Mouse (Mus musculus) midbrain, embryonic 12.5 days (tissue): ENCODE measurements around the gene Rnf215. TPM values are rescaled to one million over a fixed set of nuclear protein-coding genes. Genes with fewer than 3 reads are reported as not detected.
A peak's percentile ranks its signal among the peaks of the same experiment; 100 is the strongest.
"Not testable (repeated sequence)": the region's sequence is repeated elsewhere in the genome, so short reads cannot be mapped to it uniquely, and the experiment has no call there.

Experiments
- ATAC-seq: fragments of 200-750 bp; cut with Nextera tagmentation; 2 replicates; pipeline ENCODE4 v1.8.0; 2017; ENCODE audit warnings: low read depth, moderate TSS enrichment, moderate library complexity; ENCODE audit not compliant: low FRiP score
- H3K27ac ChIP-seq: fragments of 300-500 bp; sonication (generic); replicated peaks from 2 replicates; pipeline ENCODE4 v1.5.1; 2016; ENCODE audit warnings: mild to moderate bottlenecking
- H3K27me3 ChIP-seq: fragments of 300-500 bp; sonication (generic); 2 replicates; pipeline ENCODE4 v1.6.1; 2016; ENCODE audit warnings: mild to moderate bottlenecking
- H3K36me3 ChIP-seq: fragments of 300-500 bp; sonication (generic); 2 replicates; pipeline ENCODE4 v1.6.1; 2016
- H3K4me1 ChIP-seq: fragments of 300-500 bp; sonication (generic); 2 replicates; pipeline ENCODE4 v1.6.1; 2016
- H3K4me2 ChIP-seq: fragments of 300-500 bp; sonication (generic); replicated peaks from 2 replicates; pipeline ENCODE4 v1.6.1; 2016; ENCODE audit warnings: mild to moderate bottlenecking, moderate library complexity
- H3K4me3 ChIP-seq: fragments of 300-500 bp; sonication (generic); 2 replicates; pipeline ENCODE4 v1.5.1; 2016; ENCODE audit warnings: mild to moderate bottlenecking
- H3K9ac ChIP-seq: fragments of 300-500 bp; sonication (generic); replicated peaks from 2 replicates; pipeline ENCODE4 v1.6.1; 2016; ENCODE audit warnings: mild to moderate bottlenecking, moderate library complexity
- H3K9me3 ChIP-seq: fragments of 300-500 bp; sonication (generic); 2 replicates; pipeline ENCODE4 v1.6.1; 2016; ENCODE audit warnings: mild to moderate bottlenecking
- WGBS: fragments of 180-500 bp; shearing (Covaris S2); methylation state at CpG from one replicate; pipeline ENCODE4 v1.1.7; 2016; 5-methylcytosine and 5-hydroxymethylcytosine counted together
- polyA plus RNA-seq: library from polyadenylated mRNA; unstranded; fragments of >200 nt; fragmentation: Nextera tagmentation; extraction: Ambion mirVana; gene quantifications from 2 replicates; pipeline ENCODE4 v1.2.1, GENCODE M21; 2016

Rnf215 gene
- polyA plus RNA-seq, 1 experiment from 2014 or later = 36.8 TPM

GRCm38 (mm10) chr11:4115407-4115806, 19.6 kb upstream of the Rnf215 start:
- Histone ChIP-seq H3K27ac (no peak overlapping the region), H3K9ac (no peak overlapping the region), H3K4me2 (no peak overlapping the region), H3K9me3 (no peaks in the 10 kb centered on the region), H3K4me1 (peaks cover 12% of the 10 kb centered on the region), H3K36me3 (peaks cover 4% of the 10 kb centered on the region; the same call in 1 of the 2 replicates), H3K27me3 (peaks cover 39% of the 10 kb centered on the region), H3K4me3 (no peak overlapping the region)
- WGBS = 90% methylated on average over 4 of the region's 4 CpGs
- ATAC-seq = no peak

GRCm38 (mm10) chr11:4116458-4117141, 18.4 kb upstream of the Rnf215 start:
- H3K4me3 ChIP-seq = no peak overlapping the region
- no peak overlapping the region for H3K27ac ChIP-seq
- no peaks in the 10 kb centered on the region for H3K36me3 ChIP-seq
- H3K4me2 ChIP-seq = no peak overlapping the region
- 69% methylated on average over 11 of the region's 11 CpGs for WGBS
- H3K9me3 ChIP-seq = no peaks in the 10 kb centered on the region
- H3K27me3 ChIP-seq = peaks cover 39% of the 10 kb centered on the region
- no peak for ATAC-seq
- peaks cover 12% of the 10 kb centered on the region for H3K4me1 ChIP-seq
- H3K9ac ChIP-seq = no peak overlapping the region

- peak overlapping the region; percentile 64 for H3K4me3 ChIP-seq
- H3K9me3 ChIP-seq = no peaks in the 10 kb centered on the region
- 38% methylated on average over 3 of the region's 3 CpGs for whole genome bisulfite sequencing
- peak overlapping the region; percentile 73; the same call in 1 of the 2 replicates for H3K9ac ChIP-seq
- peaks cover 39% of the 10 kb centered on the region for H3K27me3 ChIP-seq
- peak overlapping the region; percentile 94 for H3K4me2 ChIP-seq
- no peaks in the 10 kb centered on the region for H3K36me3 ChIP-seq
- no peak for ATAC-seq
- no peak overlapping the region for H3K27ac ChIP-seq
- H3K4me1 ChIP-seq = peaks cover 12% of the 10 kb centered on the region
Observed at GRCm38 (mm10) chr11:4117372-4118071, 17.5 kb upstream of the Rnf215 start.

GRCm38 (mm10) chr11:4118081-4118921, 16.7 kb upstream of the Rnf215 start:
- peak overlapping the region; percentile 73 for H3K9ac ChIP-seq
- peaks cover 39% of the 10 kb centered on the region for H3K27me3 ChIP-seq
- 4% methylated on average over 41 of the region's 41 CpGs for WGBS
- no peaks in the 10 kb centered on the region for H3K9me3 ChIP-seq
- peaks cover 12% of the 10 kb centered on the region for H3K4me1 ChIP-seq
- peak overlapping the region; percentile 64 for H3K4me3 ChIP-seq
- ATAC-seq = peak; percentile 75
- no peaks in the 10 kb centered on the region for H3K36me3 ChIP-seq
- H3K27ac ChIP-seq = no peak overlapping the region
- peak overlapping the region; percentile 94 for H3K4me2 ChIP-seq

- H3K27me3 ChIP-seq = peaks cover 39% of the 10 kb centered on the region
- WGBS = 82% methylated on average over 5 of the region's 5 CpGs
Observed at GRCm38 (mm10) chr11:4119635-4120034, 15.4 kb upstream of the Rnf215 start.

GRCm38 (mm10) chr11:4121691-4122090, 13.3 kb upstream of the Rnf215 start:
- Histone ChIP-seq H3K9me3 (peaks cover 3% of the 10 kb centered on the region; the same call in 1 of the 2 replicates), H3K4me2 (no peak overlapping the region), H3K27ac (no peak overlapping the region), H3K27me3 (peaks cover 32% of the 10 kb centered on the region), H3K36me3 (no peaks in the 10 kb centered on the region), H3K4me1 (peaks cover 12% of the 10 kb centered on the region), H3K4me3 (no peak overlapping the region), H3K9ac (no peak overlapping the region)
- ATAC-seq = no peak
- 81% methylated on average over 3 of the region's 3 CpGs for WGBS

More at GRCm38 (mm10) chr11:4119635-4120034, 15.4 kb upstream of the Rnf215 start:
- Histone ChIP-seq H3K9me3 (no peaks in the 10 kb centered on the region), H3K4me2 (no peak overlapping the region), H3K36me3 (no peaks in the 10 kb centered on the region), H3K27ac (no peak overlapping the region), H3K4me3 (no peak overlapping the region), H3K4me1 (peaks cover 12% of the 10 kb centered on the region), H3K9ac (no peak overlapping the region)
- no peak for ATAC-seq

- Histone ChIP-seq H3K36me3 (no peaks in the 10 kb centered on the region), H3K27me3 (peaks cover 26% of the 10 kb centered on the region), H3K27ac (no peak overlapping the region), H3K4me2 (no peak overlapping the region), H3K4me3 (no peak overlapping the region), H3K9ac (no peak overlapping the region), H3K4me1 (peaks cover 12% of the 10 kb centered on the region), H3K9me3 (peaks cover 3% of the 10 kb centered on the region; the same call in 1 of the 2 replicates)
- WGBS = 74% methylated on average over 5 of the region's 5 CpGs
- no peak for ATAC-seq
Observed at GRCm38 (mm10) chr11:4122226-4122625, 12.8 kb upstream of the Rnf215 start.

GRCm38 (mm10) chr11:4122742-4123579, 12.0 kb upstream of the Rnf215 start, which contains the start of gene Sec14l2:
Sec14l2 (minus strand) TSS chr11:4123415.
- H3K9me3 ChIP-seq = peaks cover 3% of the 10 kb centered on the region; the same call in 1 of the 2 replicates
- 63% methylated on average over 10 of the region's 10 CpGs for WGBS
- no peak within 1 kb of the TSS for H3K4me3 ChIP-seq
- H3K27ac ChIP-seq = no peak within 1 kb of the TSS
- H3K27me3 ChIP-seq = peaks cover 19% of the 10 kb centered on the region
- H3K4me1 ChIP-seq = peaks cover 5% of the 10 kb centered on the region
- no peak for ATAC-seq
- no peaks in the 10 kb centered on the region for H3K36me3 ChIP-seq
- H3K9ac ChIP-seq = no peak within 1 kb of the TSS
- no peak within 1 kb of the TSS for H3K4me2 ChIP-seq

- Histone ChIP-seq H3K4me3 (no peak overlapping the region), H3K9me3 (peaks cover 3% of the 10 kb centered on the region; the same call in 1 of the 2 replicates), H3K4me2 (no peak overlapping the region), H3K27ac (no peak overlapping the region), H3K36me3 (no peaks in the 10 kb centered on the region), H3K27me3 (peaks cover 12% of the 10 kb centered on the region), H3K4me1 (no peaks in the 10 kb centered on the region), H3K9ac (no peak overlapping the region)
- WGBS = 67% methylated on average over 5 of the region's 5 CpGs
- no peak for ATAC-seq
Observed at GRCm38 (mm10) chr11:4123922-4124321, 11.1 kb upstream of the Rnf215 start.

- Histone ChIP-seq H3K4me3 (no peak overlapping the region), H3K27ac (no peak overlapping the region), H3K36me3 (no peaks in the 10 kb centered on the region), H3K9me3 (peaks cover 3% of the 10 kb centered on the region; the same call in 1 of the 2 replicates), H3K4me2 (no peak overlapping the region), H3K9ac (no peak overlapping the region), H3K4me1 (no peaks in the 10 kb centered on the region), H3K27me3 (peaks cover 4% of the 10 kb centered on the region; the same call in 1 of the 2 replicates)
- WGBS = 87% methylated on average over 1 of the region's 1 CpGs
- no peak for ATAC-seq
Observed at GRCm38 (mm10) chr11:4127059-4127458, 7.9 kb upstream of the Rnf215 start.

GRCm38 (mm10) chr11:4128461-4128860, 6.5 kb upstream of the Rnf215 start:
- WGBS = 92% methylated on average over 4 of the region's 4 CpGs
- H3K27ac ChIP-seq, H3K4me2 ChIP-seq, H3K9me3 ChIP-seq, H3K4me3 ChIP-seq, H3K4me1 ChIP-seq, H3K36me3 ChIP-seq, ATAC-seq, H3K27me3 ChIP-seq, H3K9ac ChIP-seq: not testable (repeated sequence)
